Mouse (Mus musculus): ENCODE results near the gene Asb13.

DNA sequence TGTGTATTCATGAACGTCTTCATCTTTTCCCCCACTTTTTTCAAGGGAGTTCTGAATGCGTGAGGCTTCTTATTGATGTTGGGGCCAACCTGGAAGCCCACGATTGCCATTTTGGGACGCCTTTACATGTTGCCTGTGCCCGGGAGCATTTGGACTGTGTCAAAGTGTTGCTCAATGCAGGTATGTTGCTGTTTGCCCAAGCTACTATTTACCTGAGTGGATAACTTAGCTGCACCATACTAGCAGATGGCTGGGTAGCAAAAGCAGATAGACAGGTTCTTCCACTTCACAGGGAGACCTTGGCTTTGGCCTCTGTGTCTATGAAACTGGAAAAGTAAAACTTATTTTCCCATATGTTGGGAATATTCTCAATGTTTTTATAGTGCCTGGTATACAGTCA lies 11.0 kb downstream of the Asb13 start:
- TF ChIP-seq CTCF (IDR thresholded peaks at IDR 0.05; ENCODE audit: borderline replicate concordance, insufficient read depth, low read depth, low read length), result no peak
- TF ChIP-seq POLR2A (IDR thresholded peaks at IDR 0.05; ENCODE audit: borderline replicate concordance, insufficient read depth, low read length), result no peak

Measured in cerebellum, adult 2 months (tissue).